Mouse (Mus musculus): ENCODE data around the gene Olfr1370. TPM values are rescaled to one million over a fixed set of nuclear protein-coding genes. Genes with fewer than 3 reads are reported as not detected.

The Olfr1370 gene
- not detected for polyA plus RNA-seq (2014; fragmentation: Illumina TruSeq; extraction: RNeasy Lipid Tissue Mini Kit (QIAGEN cat#74804); ENCODE audit: low read depth, low replicate concordance)

GRCm38 (mm10) chr13:21074847-21075246 is at the start of gene Olfr1370:
Gene Olfr1370, minus strand, starts transcription at chr13:21074947.

GRCm38 (mm10) chr13:21111183-21111582 is 36.4 kb upstream of the Olfr1370 start, which contains the start of gene Olfr1369-ps1:
Gene Olfr1369-ps1, plus strand, starts transcription at chr13:21111483.

Other genes starting within 250 kb of the Olfr1370 start
- gene Olfr1369-ps1, start 36.5 kb upstream of the Olfr1370 start, polyA plus RNA-seq (2014; fragmentation: Illumina TruSeq; extraction: RNeasy Lipid Tissue Mini Kit (QIAGEN cat#74804); ENCODE audit: low read depth, low replicate concordance), result not detected
- gene Olfr263, start 54.7 kb upstream of the Olfr1370 start, polyA plus RNA-seq (2014; fragmentation: Illumina TruSeq; extraction: RNeasy Lipid Tissue Mini Kit (QIAGEN cat#74804); ENCODE audit: low read depth, low replicate concordance), result not detected
- not detected for gene Olfr1368, start 70.9 kb upstream of the Olfr1370 start, polyA plus RNA-seq (2014; fragmentation: Illumina TruSeq; extraction: RNeasy Lipid Tissue Mini Kit (QIAGEN cat#74804); ENCODE audit: low read depth, low replicate concordance)
- gene Trim27, start 104.5 kb upstream of the Olfr1370 start, polyA plus RNA-seq (2014; fragmentation: Illumina TruSeq; extraction: RNeasy Lipid Tissue Mini Kit (QIAGEN cat#74804); ENCODE audit: low read depth, low replicate concordance), result 21.5 TPM
- gene Gpx5, start 217.8 kb upstream of the Olfr1370 start, polyA plus RNA-seq (2014; fragmentation: Illumina TruSeq; extraction: RNeasy Lipid Tissue Mini Kit (QIAGEN cat#74804); ENCODE audit: low read depth, low replicate concordance), result not detected
- 104 TPM for gene Gpx6, start 237.2 kb upstream of the Olfr1370 start, polyA plus RNA-seq (2014; fragmentation: Illumina TruSeq; extraction: RNeasy Lipid Tissue Mini Kit (QIAGEN cat#74804); ENCODE audit: low read depth, low replicate concordance)

All from kidney, adult 10 weeks (tissue).